Mouse (Mus musculus) CH12.LX (cell line): Measurements from ENCODE around the gene Ffar1.

Experiments used
- BHLHE40 ChIP-seq: IDR thresholded peaks from 2 replicates; pipeline ENCODE4 v1.6.1; 2011; ENCODE audit warnings: mild to moderate bottlenecking, low read depth, low read length, improper control_type of control experiment
- CTCF ChIP-seq, 2 experiments: IDR thresholded peaks in 1 of 2; conservative IDR thresholded peaks in 1 of 2; 2 replicates each; pipeline ENCODE4 v1.5.1; 2011 to 2012; ENCODE audit warnings: low read depth in 2 of 2, low read length in 2 of 2, improper control_type of control experiment in 1 of 2, inconsistent platforms in 1 of 2, mild to moderate bottlenecking in 1 of 2, moderate library complexity in 1 of 2
- E2F4 ChIP-seq: IDR thresholded peaks from 2 replicates; pipeline ENCODE4 v1.6.1; 2011; ENCODE audit warnings: low read depth, low read length, improper control_type of control experiment; ENCODE audit not compliant: insufficient replicate concordance
- ELF1 ChIP-seq: IDR thresholded peaks from 2 replicates; pipeline ENCODE4 v1.6.1; 2014; ENCODE audit warnings: low read depth, mild to moderate bottlenecking, inconsistent platforms, low read length, improper control_type of control experiment
- EP300 ChIP-seq: IDR thresholded peaks from 2 replicates; pipeline ENCODE4 v1.6.1; 2011; ENCODE audit warnings: low read length, improper control_type of control experiment
- ETS1 ChIP-seq: conservative IDR thresholded peaks from 2 replicates; pipeline ENCODE4 v1.6.1; 2012; ENCODE audit warnings: low read depth, mild to moderate bottlenecking, inconsistent platforms, low read length, improper control_type of control experiment, moderate library complexity
- MEF2A ChIP-seq: IDR thresholded peaks from 2 replicates; pipeline ENCODE4 v1.6.1; 2014; ENCODE audit warnings: low read depth, mild to moderate bottlenecking, inconsistent platforms, low read length, improper control_type of control experiment, borderline replicate concordance
- POLR2A ChIP-seq: IDR thresholded peaks from 2 replicates; pipeline ENCODE4 v1.6.1; 2011; ENCODE audit warnings: low read depth, mild to moderate bottlenecking, improper control_type of control experiment, low read length
- RCOR1 ChIP-seq: conservative IDR thresholded peaks from 2 replicates; pipeline ENCODE4 v1.6.1; 2012; ENCODE audit warnings: low read depth, mild to moderate bottlenecking, inconsistent platforms, low read length, improper control_type of control experiment
- SIN3A ChIP-seq: IDR thresholded peaks from 2 replicates; pipeline ENCODE4 v1.6.1; 2012; ENCODE audit warnings: low read length, improper control_type of control experiment, inconsistent platforms
- SMC3 ChIP-seq: IDR thresholded peaks from 2 replicates; pipeline ENCODE4 v1.6.1; 2011; ENCODE audit warnings: low read depth, low read length, improper control_type of control experiment
- USF1 ChIP-seq: IDR thresholded peaks from 2 replicates; pipeline ENCODE4 v1.6.1; 2014; ENCODE audit warnings: low read depth, mild to moderate bottlenecking, inconsistent platforms, low read length, improper control_type of control experiment
- ZNF384 ChIP-seq: IDR thresholded peaks from 2 replicates; pipeline ENCODE4 v1.6.1; 2012; ENCODE audit warnings: low read depth, low read length, improper control_type of control experiment, inconsistent platforms

GRCm38 (mm10) chr7:30859635-30860402, 1.5 kb downstream of the Ffar1 start:
- TF ChIP-seq SIN3A = no peak; the same call in 1 of the 2 replicates
- TF ChIP-seq ETS1 = no peak
- no peak for TF ChIP-seq POLR2A
- peak; percentile 75 to 84 for TF ChIP-seq CTCF (conservative IDR thresholded peaks at IDR 0.05 in 1 of 2, IDR thresholded peaks at IDR 0.05 in 1 of 2; ENCODE audit: low read depth in 2 of 2, low read length in 2 of 2)
- no peak for TF ChIP-seq USF1
- no peak for TF ChIP-seq E2F4
- no peak for TF ChIP-seq RCOR1
- no peak for TF ChIP-seq EP300
- no peak for TF ChIP-seq ELF1
- TF ChIP-seq BHLHE40 = no peak
- TF ChIP-seq MEF2A = 0 out of 2 replicates have a peak, but pooled peaks have one; percentile 19
- TF ChIP-seq ZNF384 = no peak
- TF ChIP-seq SMC3 = peak; percentile 75
